ENCODE assay signal across 9 mouse cellular contexts in the genomic region with DNA sequence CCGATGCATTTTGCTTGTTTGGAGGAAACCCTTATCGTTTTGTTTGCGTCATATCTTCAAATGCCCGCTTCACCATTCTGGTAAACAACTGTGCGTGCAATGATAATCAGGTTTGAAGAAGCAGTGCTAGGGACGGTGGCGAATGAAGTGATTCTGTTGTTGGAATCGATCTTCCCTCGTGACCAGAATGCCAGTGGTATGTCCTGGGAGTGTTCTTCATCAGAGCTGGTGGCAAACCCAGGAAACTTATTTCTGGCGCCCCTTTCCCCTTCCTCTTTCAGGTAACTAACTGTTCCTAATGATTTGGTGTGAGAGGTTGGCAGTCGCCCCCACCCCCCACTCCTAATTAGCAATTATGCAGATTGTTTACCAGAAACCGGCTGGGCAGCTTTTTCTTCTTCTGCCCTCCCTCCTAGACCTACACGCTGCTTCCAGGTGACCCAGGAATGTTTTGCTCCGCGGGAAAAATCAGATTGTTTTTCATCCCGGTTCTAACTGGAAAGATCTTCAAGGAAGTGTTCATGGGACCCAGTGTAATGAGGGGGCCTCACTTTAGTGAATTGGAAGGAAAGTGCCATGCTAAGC.
DNase-seq lines count a peak whose midpoint lies in the region; ATAC-seq and TF ChIP-seq lines count a peak whose summit lies in the region.
"Had no signal": no experiment of that assay in that cellular context is flagged by ENCODE, and none has a peak within 500 bp of the region (broad histone marks: within the 10 kb centered on the region; RNA-seq: fewer than 3 reads in every experiment).

No protein-coding gene starts in this region.

- H3K36me3 ChIP-seq in heart, embryonic 11.5 days (ENCODE audit: control insufficient read depth, insufficient read depth, low read length) = no peaks in the 10 kb centered on the region
- H3K36me3 ChIP-seq in embryonic facial prominence, embryonic 13.5 days = peaks cover 3% of the 10 kb centered on the region; the same call in 1 of the 2 replicates
- H3K36me3 ChIP-seq in intestine, postnatal 0 days (ENCODE audit: control insufficient read depth, insufficient read depth) = no peaks in the 10 kb centered on the region
- no peaks in the 10 kb centered on the region for H3K36me3 ChIP-seq in midbrain, embryonic 15.5 days (replicated peaks)

- no peaks in the 10 kb centered on the region for H3K9me3 ChIP-seq in heart, embryonic 11.5 days (replicated peaks; ENCODE audit: control insufficient read depth, low read length)
- H3K9me3 ChIP-seq in embryonic facial prominence, embryonic 13.5 days = no peaks in the 10 kb centered on the region
- no peaks in the 10 kb centered on the region for H3K9me3 ChIP-seq in intestine, postnatal 0 days (ENCODE audit: control insufficient read depth)
- no peaks in the 10 kb centered on the region for H3K9me3 ChIP-seq in midbrain, embryonic 15.5 days

- H3K27me3 ChIP-seq in heart, embryonic 11.5 days (ENCODE audit: control insufficient read depth, insufficient read depth, low read length) = peaks cover 3% of the 10 kb centered on the region
- H3K27me3 ChIP-seq in embryonic facial prominence, embryonic 13.5 days = no peaks in the 10 kb centered on the region
- no peaks in the 10 kb centered on the region for H3K27me3 ChIP-seq in intestine, postnatal 0 days (replicated peaks; ENCODE audit: control insufficient read depth, insufficient read depth, low read length)
- H3K27me3 ChIP-seq in midbrain, embryonic 15.5 days (replicated peaks) = peaks cover 12% of the 10 kb centered on the region; the same call in 1 of the 2 replicates

- DNase-seq in heart, postnatal 14 days = no peak
- DNase-seq in gastrocnemius, adult 8-10 months (ENCODE audit: low spot score in 2 of 2) = no peak
- DNase-seq in adrenal gland, postnatal 14 days = no peak
- DNase-seq: cerebellum, adult 2 months had no signal

- peak overlapping the region; percentile 57; the same call in 1 of the 2 replicates for H3K27ac ChIP-seq in heart, embryonic 11.5 days (ENCODE audit: low read depth, low read length)
- peak overlapping the region; percentile 96 for H3K27ac ChIP-seq in embryonic facial prominence, embryonic 13.5 days
- H3K27ac ChIP-seq in intestine, postnatal 0 days (ENCODE audit: low read depth, low read length) = peak overlapping the region; percentile 81
- no peak overlapping the region for H3K27ac ChIP-seq in midbrain, embryonic 15.5 days

- peak overlapping the region; percentile 47 for H3K4me3 ChIP-seq in heart, embryonic 11.5 days (ENCODE audit: low read depth, low read length)
- H3K4me3 ChIP-seq in embryonic facial prominence, embryonic 13.5 days = peak overlapping the region; percentile 64
- H3K4me3 ChIP-seq in intestine, postnatal 0 days (ENCODE audit: low read depth, low read length) = peak overlapping the region; percentile 44
- H3K4me3 ChIP-seq in midbrain, embryonic 15.5 days = peak overlapping the region; percentile 44

- peak overlapping the region; percentile 59 for H3K9ac ChIP-seq in heart, embryonic 11.5 days (ENCODE audit: low read depth, low read length)
- peak overlapping the region; percentile 85 for H3K9ac ChIP-seq in embryonic facial prominence, embryonic 13.5 days
- H3K9ac ChIP-seq in intestine, postnatal 0 days (ENCODE audit: low read depth, low read length) = peak overlapping the region; percentile 54
- peak overlapping the region; percentile 34 for H3K9ac ChIP-seq in midbrain, embryonic 15.5 days

- intact Hi-C loops in heart, postnatal 14 days (cut with DNase I) = loop anchor here (10.0 kb wide), 1 partner anchor 293 kb away; no protein-coding TSS in a partner anchor

- TF ChIP-seq CTCF in intestine, postnatal 0 days (IDR thresholded peaks at IDR 0.05; ENCODE audit: low read depth) = no peak

- H3K4me2 ChIP-seq in heart, embryonic 11.5 days = peak overlapping the region; percentile 75
- peak overlapping the region; percentile 68 for H3K4me2 ChIP-seq in embryonic facial prominence, embryonic 13.5 days
- H3K4me2 ChIP-seq in intestine, postnatal 0 days (replicated peaks; ENCODE audit: low read depth) = peak overlapping the region; percentile 70
- peak overlapping the region; percentile 74 for H3K4me2 ChIP-seq in midbrain, embryonic 15.5 days

- 8% methylated on average over 16 of the region's 16 CpGs for WGBS in heart, embryonic 11.5 days (ENCODE audit: insufficient replicate concordance)
- 8% methylated on average over 16 of the region's 16 CpGs for WGBS in embryonic facial prominence, embryonic 13.5 days
- WGBS in intestine, postnatal 0 days = 22% methylated on average over 16 of the region's 16 CpGs
- 8% methylated on average over 16 of the region's 16 CpGs for WGBS in midbrain, embryonic 15.5 days

- H3K4me1 ChIP-seq in heart, embryonic 11.5 days (ENCODE audit: control insufficient read depth, insufficient read depth, low read length) = peaks cover 37% of the 10 kb centered on the region
- H3K4me1 ChIP-seq in embryonic facial prominence, embryonic 13.5 days = peaks cover 51% of the 10 kb centered on the region
- H3K4me1 ChIP-seq in intestine, postnatal 0 days (replicated peaks; ENCODE audit: control insufficient read depth, insufficient read depth, low read length) = 0 out of 2 replicates have a peak, but pooled peaks cover 5% of the 10 kb centered on the region
- peaks cover 17% of the 10 kb centered on the region for H3K4me1 ChIP-seq in midbrain, embryonic 15.5 days

- no peak for ATAC-seq in heart, embryonic 11.5 days (replicated peaks; ENCODE audit: insufficient number of reproducible peaks, low FRiP score, low TSS enrichment)
- no peak for ATAC-seq in embryonic facial prominence, embryonic 13.5 days (ENCODE audit: insufficient number of reproducible peaks, insufficient read depth, low FRiP score, low TSS enrichment, low read depth)
- ATAC-seq in intestine, postnatal 0 days = no peak
- ATAC-seq in midbrain, embryonic 15.5 days (replicated peaks) = 0 out of 2 replicates have a peak, but pooled peaks have one; percentile 31
- no peak for ATAC-seq in erythroid progenitor cell, adult 5-6 weeks (replicated peaks; ENCODE audit: low FRiP score, poor library complexity, severe bottlenecking)

Comparison
In these comparisons a context has a peak if more than half of its experiments do, and no peak if none do; other contexts are left out.
1. H3K9ac ChIP-seq: peak in every context shown above with its lines; median percentile 85 in embryonic facial prominence, embryonic 13.5 days; 59 in heart, embryonic 11.5 days; 54 in intestine, postnatal 0 days; 34 in midbrain, embryonic 15.5 days.